Mouse (Mus musculus): ENCODE results near the gene Nfx1.

- TF ChIP-seq POLR2A (IDR thresholded peaks at IDR 0.05; ENCODE audit: insufficient read depth, low read depth, low read length) (no peak), EP300 (IDR thresholded peaks at IDR 0.05; ENCODE audit: insufficient read depth, low read depth, low read length) (no peak)
Measured at GRCm38 (mm10) chr4:41063351-41063750, 92.6 kb downstream of the Nfx1 start.
